Mouse (Mus musculus) heart, adult 2 months (tissue): ENCODE measurements around the gene Enah.

Experiments
- CTCF ChIP-seq: fragments of 200-600 bp; IDR thresholded peaks from 2 replicates; pipeline ENCODE4 v1.8.1; 2022; ENCODE audit warnings: antibody characterized with exemption, mild to moderate bottlenecking, moderate library complexity
- EP300 ChIP-seq: fragments of 200-500 bp; IDR thresholded peaks from 2 replicates; pipeline ENCODE4 v1.6.1; 2011; ENCODE audit warnings: low read depth, low read length, control low read depth; ENCODE audit not compliant: insufficient read depth
- POLR2A ChIP-seq: fragments of 200-500 bp; IDR thresholded peaks from 2 replicates; pipeline ENCODE4 v1.6.1; 2011; ENCODE audit warnings: mild to moderate bottlenecking, low read depth, low read length, control low read depth; ENCODE audit not compliant: insufficient read depth

DNA sequence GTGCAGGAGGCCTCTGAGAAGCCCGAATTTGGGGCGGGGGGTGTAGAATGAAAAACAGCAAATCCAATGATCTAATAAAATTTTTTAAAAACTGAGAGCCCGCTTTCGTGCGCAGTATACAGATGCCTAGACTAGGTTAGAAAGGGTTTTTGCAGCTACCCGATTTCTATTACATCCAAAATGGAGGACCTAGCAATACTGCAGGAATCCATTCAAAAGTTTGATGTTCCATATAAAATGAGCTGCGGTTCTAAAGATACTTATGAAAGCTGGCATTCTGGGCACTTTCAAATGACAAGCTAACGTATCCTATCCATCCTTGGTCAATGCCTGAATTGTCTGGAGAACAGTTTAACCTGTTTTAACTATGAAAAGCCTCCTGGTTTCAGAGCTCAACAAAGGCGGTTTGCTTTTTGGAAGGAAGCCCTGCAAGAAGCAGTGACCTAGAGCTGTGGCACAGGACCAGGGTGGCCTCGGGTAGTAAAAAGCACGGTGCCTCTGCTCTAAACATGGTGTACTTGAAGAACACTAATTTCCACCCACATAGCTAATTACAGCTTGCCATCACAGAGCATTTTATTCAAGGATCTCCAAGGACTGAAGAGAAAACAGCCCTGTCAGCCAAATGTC, 1.2 kb upstream of the Enah start:
- TF ChIP-seq CTCF (no peak), EP300 (no peak), POLR2A (no peak)
